Mouse (Mus musculus) forebrain, embryonic 11.5 days (tissue): ENCODE results near the gene Map3k7. TPM values are rescaled to one million over a fixed set of nuclear protein-coding genes. Genes with fewer than 3 reads are reported as not detected.

Experiments used
- ATAC-seq: fragments of 200-750 bp; cut with Nextera tagmentation; replicated peaks from 2 replicates; pipeline ENCODE4 v1.8.0; 2017; ENCODE audit warnings: moderate TSS enrichment; ENCODE audit not compliant: low FRiP score
- DNase-seq: peaks from one replicate; pipeline ENCODE4 v3.0.0-alpha.2; 2017; ENCODE audit warnings: low spot score
- H3K27ac ChIP-seq: fragments of 300-500 bp; sonication (generic); 2 replicates; pipeline ENCODE4 v1.5.1; 2014; ENCODE audit warnings: low read depth, low read length
- H3K27me3 ChIP-seq: fragments of 300-500 bp; sonication (generic); 2 replicates; pipeline ENCODE4 v1.6.1; 2014; ENCODE audit warnings: mild to moderate bottlenecking, low read length, mixed read lengths; ENCODE audit not compliant: control insufficient read depth, insufficient read depth
- H3K36me3 ChIP-seq: fragments of 300-500 bp; sonication (generic); 2 replicates; pipeline ENCODE4 v1.6.1; 2014; ENCODE audit warnings: mild to moderate bottlenecking, low read length, moderate library complexity, mixed read lengths; ENCODE audit not compliant: control insufficient read depth, insufficient read depth
- H3K4me1 ChIP-seq: fragments of 300-500 bp; sonication (generic); replicated peaks from 2 replicates; pipeline ENCODE4 v1.6.1; 2014; ENCODE audit warnings: low read length, mixed read lengths; ENCODE audit not compliant: control insufficient read depth, insufficient read depth
- H3K4me2 ChIP-seq: fragments of 300-500 bp; sonication (generic); 2 replicates; pipeline ENCODE4 v1.6.1; 2014; ENCODE audit warnings: low read depth, mild to moderate bottlenecking, low read length, moderate library complexity, mixed read lengths; ENCODE audit not compliant: severe bottlenecking
- H3K4me3 ChIP-seq: fragments of 300-500 bp; sonication (generic); 2 replicates; pipeline ENCODE4 v1.5.1; 2014; ENCODE audit warnings: low read depth, low read length
- H3K9ac ChIP-seq: fragments of 300-500 bp; sonication (generic); 2 replicates; pipeline ENCODE4 v1.6.1; 2014; ENCODE audit warnings: low read length
- H3K9me3 ChIP-seq: fragments of 300-500 bp; sonication (generic); 2 replicates; pipeline ENCODE4 v1.6.1; 2016; ENCODE audit warnings: low read length, mixed read lengths; ENCODE audit not compliant: control insufficient read depth
- WGBS: fragments of 180-500 bp; shearing (Covaris S2); extraction: QIAGEN DNeasy Blood & Tissue Kit; methylation state at CpG from one replicate; pipeline ENCODE4 v1.1.7; 2014; 5-methylcytosine and 5-hydroxymethylcytosine counted together
- polyA plus RNA-seq: library from polyadenylated mRNA; unstranded; fragments of >200 nt; fragmentation: Nextera tagmentation; extraction: Ambion mirVana; gene quantifications from 2 replicates; pipeline ENCODE4 v1.2.1, GENCODE M21; 2014

Map3k7 gene
- polyA plus RNA-seq, 1 experiment from 2014 or later: 50.0 TPM

DNA sequence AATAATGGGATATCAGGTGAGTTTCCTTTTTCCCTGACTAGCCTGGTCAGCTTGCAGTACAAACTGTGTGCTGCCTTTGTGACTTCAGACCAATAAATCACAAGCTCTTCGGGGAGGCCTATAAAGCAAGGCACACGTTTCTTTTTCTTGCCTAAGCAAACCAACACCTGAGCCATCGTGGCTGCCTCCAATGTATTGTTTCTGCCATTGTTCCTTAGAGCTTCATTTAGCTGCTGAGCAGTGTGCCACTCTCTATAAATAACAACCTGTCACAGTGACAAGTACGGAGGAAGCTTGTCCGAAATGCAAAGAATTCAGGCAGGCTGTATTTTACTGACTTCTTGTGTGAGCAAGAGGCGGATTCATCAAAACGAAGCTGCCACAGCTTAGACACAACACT is 73.4 kb downstream of the Map3k7 start:
- WGBS: 86% methylated on average over 7 of the region's 7 CpGs
- DNase-seq (no peak), ATAC-seq (no peak)
- Histone ChIP-seq H3K4me2 (no peak overlapping the region), H3K9me3 (no peaks in the 10 kb centered on the region), H3K4me1 (0 out of 2 replicates have a peak, but pooled peaks cover 3% of the 10 kb centered on the region), H3K27ac (no peak overlapping the region), H3K9ac (no peak overlapping the region), H3K27me3 (no peaks in the 10 kb centered on the region), H3K36me3 (no peaks in the 10 kb centered on the region), H3K4me3 (no peak overlapping the region)

DNA sequence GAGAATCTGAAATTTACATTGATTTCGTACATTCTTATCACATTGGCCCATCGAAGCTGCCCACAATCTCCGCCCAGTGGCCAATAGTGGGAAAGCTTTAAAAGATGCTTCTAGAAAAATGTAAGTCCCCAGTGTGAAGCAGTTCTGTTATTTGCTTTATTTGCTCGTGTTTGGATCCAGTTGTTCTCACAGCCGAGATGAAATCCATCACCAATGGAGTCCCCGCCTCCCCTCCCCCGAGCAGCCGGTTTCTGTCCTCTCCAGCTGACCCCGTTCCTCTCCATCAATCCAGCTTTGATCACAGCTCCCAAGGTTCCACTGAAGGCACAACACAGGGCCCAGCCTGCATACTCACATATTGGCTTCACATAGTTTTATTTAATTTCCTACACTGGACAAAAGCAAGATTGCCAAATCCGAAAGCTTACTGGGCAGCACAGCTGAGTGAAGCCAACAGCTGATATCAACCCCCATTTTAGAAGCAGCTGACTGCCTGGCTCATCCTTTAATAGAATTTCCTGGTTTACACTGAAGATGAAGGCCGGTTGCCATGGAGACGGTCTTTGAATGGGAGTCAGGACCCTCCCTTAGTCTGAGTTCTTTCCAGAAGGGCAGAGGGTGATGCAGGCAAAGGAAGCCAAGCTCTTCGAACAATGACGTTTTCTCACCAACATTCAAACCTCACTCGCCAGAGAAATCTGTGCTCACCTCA is 78.0 kb downstream of the Map3k7 start:
- H3K4me3 ChIP-seq: no peak overlapping the region
- ATAC-seq (peak; percentile 83), DNase-seq (no peak)
- no peak overlapping the region; the same call in 1 of the 2 replicates for H3K27ac ChIP-seq
- H3K36me3 ChIP-seq: no peaks in the 10 kb centered on the region
- H3K4me2 ChIP-seq: no peak overlapping the region
- H3K9me3 ChIP-seq: no peaks in the 10 kb centered on the region
- peaks cover 6% of the 10 kb centered on the region; the same call in 1 of the 2 replicates for H3K4me1 ChIP-seq
- no peaks in the 10 kb centered on the region for H3K27me3 ChIP-seq
- no peak overlapping the region for H3K9ac ChIP-seq
- 64% methylated on average over 15 of the region's 15 CpGs for WGBS

DNA sequence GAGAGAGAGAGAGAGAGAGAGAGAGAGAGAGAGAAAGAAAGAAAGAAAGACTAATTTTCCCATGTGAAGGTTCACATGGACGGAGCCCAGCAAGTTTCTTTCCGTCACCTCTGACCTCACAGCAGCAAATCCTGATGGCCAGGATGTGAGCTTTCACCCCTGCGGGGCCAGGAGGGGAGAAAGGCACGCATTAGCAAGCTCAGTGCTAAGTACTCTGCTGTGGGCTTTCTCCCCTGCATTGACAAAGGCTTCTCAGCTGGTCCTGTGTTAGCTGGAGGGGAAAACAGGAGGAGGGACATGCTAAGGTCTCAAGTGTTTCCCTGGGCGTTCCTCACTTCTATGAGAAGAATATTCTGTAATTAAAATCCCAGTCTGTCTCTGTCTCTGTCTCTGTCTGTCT is 81.3 kb downstream of the Map3k7 start:
- Histone ChIP-seq H3K9ac (no peak overlapping the region), H3K27ac (no peak overlapping the region), H3K4me3 (no peak overlapping the region), H3K36me3 (no peaks in the 10 kb centered on the region), H3K4me1 (peaks cover 6% of the 10 kb centered on the region; the same call in 1 of the 2 replicates), H3K4me2 (no peak overlapping the region), H3K9me3 (no peaks in the 10 kb centered on the region), H3K27me3 (no peaks in the 10 kb centered on the region)
- WGBS: 7% methylated on average over 5 of the region's 5 CpGs
- ATAC-seq (no peak), DNase-seq (no peak)

DNA sequence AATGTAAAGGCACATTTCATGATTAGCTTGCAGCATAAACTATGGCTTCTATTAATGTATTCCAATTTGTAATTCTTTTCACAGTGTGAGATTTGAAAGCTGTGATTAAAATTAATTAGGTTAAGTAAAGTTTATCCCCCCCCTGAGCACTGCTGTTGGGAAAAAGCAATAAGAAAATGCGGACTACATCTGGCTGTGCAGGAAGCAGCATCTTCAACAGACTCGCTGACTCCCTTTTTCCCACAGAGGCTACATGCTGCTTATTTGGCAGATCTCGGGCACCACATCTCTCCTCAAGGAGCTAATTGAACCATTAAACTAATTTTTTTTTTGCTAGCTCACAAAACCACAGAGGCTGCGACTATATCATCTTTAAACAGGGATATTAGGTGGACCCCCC is 85.9 kb downstream of the Map3k7 start:
- Histone ChIP-seq H3K4me3 (no peak overlapping the region), H3K36me3 (no peaks in the 10 kb centered on the region), H3K27ac (no peak overlapping the region), H3K27me3 (no peaks in the 10 kb centered on the region), H3K9ac (no peak overlapping the region), H3K4me2 (no peak overlapping the region), H3K4me1 (peaks cover 3% of the 10 kb centered on the region; the same call in 1 of the 2 replicates), H3K9me3 (no peaks in the 10 kb centered on the region)
- ATAC-seq: no peak
- WGBS: 49% methylated on average over 4 of the region's 4 CpGs
- DNase-seq: no peak

DNA sequence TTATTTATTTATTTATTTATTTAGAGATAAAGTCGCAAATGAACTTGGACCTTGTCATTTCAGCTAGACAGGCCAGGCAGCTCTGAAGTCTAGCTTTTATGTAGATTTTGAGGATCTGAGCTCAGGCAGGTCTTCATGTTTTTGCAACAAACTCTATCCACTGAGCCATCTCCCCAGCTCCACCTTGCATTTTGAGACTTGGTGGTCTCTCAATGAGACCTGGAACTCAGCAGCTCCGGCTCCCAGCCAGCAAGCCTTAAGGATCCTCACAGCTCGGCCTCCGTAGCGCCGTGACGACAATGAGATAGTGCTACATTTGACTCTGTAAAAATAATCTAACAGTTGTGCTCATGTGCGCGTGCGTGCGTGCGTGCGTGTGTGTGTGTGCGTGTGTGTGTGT is 89.3 kb downstream of the Map3k7 start:
- DNase-seq: no peak

DNA sequence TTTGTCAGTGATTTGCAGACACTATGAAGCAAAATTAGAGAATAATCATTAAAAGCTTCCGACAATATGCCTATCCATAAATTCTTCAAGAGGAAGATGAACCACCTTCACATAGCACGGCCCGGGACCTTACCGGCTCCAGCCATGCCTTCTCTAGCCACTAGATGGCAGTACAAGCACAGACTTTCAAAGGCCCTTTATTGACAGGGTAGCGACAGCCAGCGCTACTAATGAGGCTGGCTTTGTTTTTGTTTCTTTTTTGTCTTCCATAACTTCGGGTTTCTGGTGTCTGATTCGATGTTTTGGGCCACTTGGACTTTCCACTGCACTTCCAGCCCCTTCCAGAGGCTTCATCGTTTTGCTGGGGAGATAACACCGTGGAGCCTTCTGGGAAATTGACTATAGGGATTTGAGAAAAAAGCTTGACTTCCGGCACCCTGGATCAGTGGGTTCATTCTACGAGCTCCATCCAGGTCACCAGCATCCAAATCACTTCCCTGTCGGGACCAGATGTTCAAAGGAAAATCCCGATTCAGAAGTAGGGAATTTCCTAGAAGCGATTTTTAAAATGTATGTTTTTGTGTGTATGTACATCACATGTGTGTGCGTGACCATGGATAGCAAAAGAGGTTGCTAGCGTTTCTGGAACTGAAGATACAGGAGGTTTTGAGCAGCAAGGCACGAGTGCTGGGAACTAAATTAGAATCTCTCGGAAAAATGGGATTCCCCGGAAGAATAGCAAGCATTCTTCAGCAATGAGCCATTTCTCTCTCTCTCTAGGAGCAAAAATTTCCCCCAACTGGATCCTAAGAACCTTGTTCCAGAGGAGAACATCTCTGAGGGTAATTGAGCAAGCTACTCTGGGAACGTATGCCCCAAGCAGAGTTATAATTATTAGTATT is 91.5 kb downstream of the Map3k7 start:
- ATAC-seq: peak; percentile 84
- Histone ChIP-seq H3K27ac (no peak overlapping the region), H3K36me3 (no peaks in the 10 kb centered on the region), H3K4me3 (peak overlapping the region; percentile 27), H3K4me2 (peak overlapping the region; percentile 51), H3K9ac (peak overlapping the region; percentile 56), H3K27me3 (no peaks in the 10 kb centered on the region), H3K9me3 (no peaks in the 10 kb centered on the region), H3K4me1 (peaks cover 3% of the 10 kb centered on the region; the same call in 1 of the 2 replicates)
- WGBS: 28% methylated on average over 21 of the region's 21 CpGs
- DNase-seq: peak; percentile 90

More for the DNA sequence above, 89.3 kb downstream of the Map3k7 start:
- Histone ChIP-seq H3K9ac (no peak overlapping the region), H3K27me3 (no peaks in the 10 kb centered on the region), H3K4me3 (no peak overlapping the region), H3K36me3 (no peaks in the 10 kb centered on the region), H3K9me3 (no peaks in the 10 kb centered on the region), H3K4me2 (no peak overlapping the region), H3K27ac (no peak overlapping the region), H3K4me1 (peaks cover 3% of the 10 kb centered on the region; the same call in 1 of the 2 replicates)
- no peak for ATAC-seq
- 94% methylated on average over 14 of the region's 14 CpGs for WGBS

DNA sequence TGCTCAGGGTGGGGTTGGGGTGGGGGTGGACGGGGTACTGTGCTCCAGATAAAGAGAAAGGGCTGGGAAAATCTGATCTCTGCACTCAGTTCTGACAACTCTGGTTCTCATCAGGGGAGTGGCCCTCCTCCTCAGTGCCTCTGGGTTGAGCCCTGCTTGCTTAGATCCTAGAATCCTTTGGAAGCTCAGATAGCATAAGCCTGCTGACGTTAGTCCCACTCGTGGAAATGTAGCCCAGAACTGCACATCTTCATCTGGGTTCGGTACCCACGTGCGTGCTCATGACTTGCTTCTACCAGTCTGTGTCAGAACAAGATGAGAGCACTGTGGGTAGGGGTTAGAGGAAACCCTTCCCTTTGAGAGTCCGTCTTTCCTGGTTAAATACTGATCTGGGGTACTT is 92.5 kb downstream of the Map3k7 start:
- no peak for DNase-seq

DNA sequence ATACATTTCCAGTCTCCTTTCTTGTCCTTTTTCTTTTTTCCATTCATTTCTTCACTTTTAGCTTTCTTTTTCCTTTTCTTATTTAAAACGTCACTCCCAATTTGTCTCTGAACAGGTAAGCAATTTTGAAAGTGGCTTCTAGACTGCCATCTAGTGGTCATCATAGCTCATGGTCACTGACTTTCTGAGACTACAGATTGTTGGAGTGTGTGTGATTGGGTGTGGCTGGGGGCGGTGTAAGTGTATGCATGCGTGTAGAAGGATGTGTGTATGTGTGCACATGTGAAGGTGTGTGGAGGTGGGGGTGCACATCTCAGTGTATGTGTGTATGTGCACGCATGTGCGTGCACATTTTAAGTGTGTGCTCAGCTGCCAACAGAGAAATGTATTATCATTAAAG is 93.2 kb downstream of the Map3k7 start:
- Histone ChIP-seq H3K9me3 (no peaks in the 10 kb centered on the region), H3K27ac (no peak overlapping the region), H3K4me2 (no peak overlapping the region), H3K9ac (no peak overlapping the region), H3K4me3 (no peak overlapping the region), H3K4me1 (peaks cover 5% of the 10 kb centered on the region; the same call in 1 of the 2 replicates), H3K36me3 (no peaks in the 10 kb centered on the region), H3K27me3 (no peaks in the 10 kb centered on the region)
- ATAC-seq (peak; percentile 66; the same call in 1 of the 2 replicates), DNase-seq (no peak)
- WGBS: 46% methylated on average over 5 of the region's 5 CpGs

More for the DNA sequence above, 92.5 kb downstream of the Map3k7 start:
- H3K27me3 ChIP-seq: no peaks in the 10 kb centered on the region
- no peak overlapping the region for H3K27ac ChIP-seq
- H3K4me3 ChIP-seq: no peak overlapping the region
- WGBS: 69% methylated on average over 7 of the region's 7 CpGs
- no peak for ATAC-seq
- no peaks in the 10 kb centered on the region for H3K9me3 ChIP-seq
- no peaks in the 10 kb centered on the region for H3K36me3 ChIP-seq
- peaks cover 3% of the 10 kb centered on the region; the same call in 1 of the 2 replicates for H3K4me1 ChIP-seq
- no peak overlapping the region for H3K9ac ChIP-seq
- no peak overlapping the region for H3K4me2 ChIP-seq
